Mouse (Mus musculus) thymus, adult 2 months (tissue): ENCODE results near the gene 4933406M09Rik. TPM values are rescaled to one million over a fixed set of nuclear protein-coding genes. Genes with fewer than 3 reads are reported as not detected.
A peak's percentile ranks its signal among the peaks of the same experiment; 100 is the strongest.

Experiments used
- DNase-seq: peaks from one replicate; pipeline ENCODE4 v3.0.0; 2021
- H3K27ac ChIP-seq: fragments of 200-500 bp; 2 replicates; pipeline ENCODE4 v1.5.1; 2012; ENCODE audit warnings: low read length, control low read depth; ENCODE audit not compliant: control insufficient read depth, insufficient read depth
- H3K27me3 ChIP-seq: fragments of 200-500 bp; 2 replicates; pipeline ENCODE4 v1.6.1; 2012; ENCODE audit warnings: mild to moderate bottlenecking, low read length, moderate library complexity, mixed read lengths; ENCODE audit not compliant: control insufficient read depth, insufficient read depth
- H3K36me3 ChIP-seq: fragments of 200-500 bp; 2 replicates; pipeline ENCODE4 v1.6.1; 2012; ENCODE audit warnings: mild to moderate bottlenecking, low read length, moderate library complexity; ENCODE audit not compliant: control insufficient read depth, insufficient read depth
- H3K4me1 ChIP-seq: fragments of 200-500 bp; replicated peaks from 2 replicates; pipeline ENCODE4 v1.6.1; 2012; ENCODE audit warnings: low read length; ENCODE audit not compliant: control insufficient read depth, insufficient read depth
- H3K4me3 ChIP-seq: fragments of 200-500 bp; 2 replicates; pipeline ENCODE4 v1.5.1; 2012; ENCODE audit warnings: mild to moderate bottlenecking, low read length, control low read depth, moderate library complexity; ENCODE audit not compliant: control insufficient read depth, insufficient read depth
- CTCF ChIP-seq: fragments of 200-500 bp; IDR thresholded peaks from 2 replicates; pipeline ENCODE4 v1.5.1; 2012; ENCODE audit warnings: mild to moderate bottlenecking, control low read depth, low read length, moderate library complexity, borderline replicate concordance; ENCODE audit not compliant: control insufficient read depth, poor library complexity, insufficient read depth; ENCODE audit errors: extremely low read depth
- POLR2A ChIP-seq: fragments of 200-500 bp; IDR thresholded peaks from 2 replicates; pipeline ENCODE4 v1.6.1; 2012; ENCODE audit warnings: mild to moderate bottlenecking, low read length, control low read depth, moderate library complexity; ENCODE audit not compliant: control insufficient read depth, poor library complexity, insufficient read depth; ENCODE audit errors: extremely low read depth
- WGBS: fragments of 180-500 bp; shearing (Covaris S2); methylation state at CpG from one replicate; pipeline ENCODE4 v1.1.7; 2018; 5-methylcytosine and 5-hydroxymethylcytosine counted together
- polyA plus RNA-seq: library from polyadenylated mRNA; depleted of rRNA; stranded (reverse); fragments of >200 nt; gene quantifications from 2 replicates; pipeline ENCODE4 v1.2.3, GENCODE M21; 2012

Gene 4933406M09Rik
- polyA plus RNA-seq, 1 experiment, result not detected

DNA sequence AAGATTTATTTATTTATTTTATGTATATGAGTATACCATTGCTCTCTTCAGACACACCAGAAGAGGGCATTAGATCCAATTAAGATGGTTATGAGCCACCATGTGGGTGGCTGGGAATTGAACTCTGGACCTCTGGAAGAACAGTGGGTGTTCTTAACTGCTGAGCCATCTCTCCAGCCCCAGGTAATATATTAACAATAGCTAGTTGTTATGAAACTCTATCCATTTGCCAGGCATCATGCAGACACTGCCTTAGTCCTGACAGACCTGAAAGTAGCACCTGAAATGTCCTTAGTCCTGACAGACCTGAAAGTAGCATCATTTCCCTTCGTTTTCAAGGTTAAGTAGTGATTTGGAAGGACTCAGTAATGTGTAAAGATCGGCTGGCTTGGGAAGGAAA, 28.3 kb downstream of the 4933406M09Rik start:
- Histone ChIP-seq H3K36me3 (no peaks in the 10 kb centered on the region), H3K4me1 (peaks cover 9% of the 10 kb centered on the region), H3K27me3 (no peaks in the 10 kb centered on the region), H3K27ac (no peak overlapping the region), H3K4me3 (no peak overlapping the region)
- TF ChIP-seq CTCF (no peak), POLR2A (no peak)
- DNase-seq, result no peak
- 81% methylated on average over 2 of the region's 2 CpGs for WGBS

DNA sequence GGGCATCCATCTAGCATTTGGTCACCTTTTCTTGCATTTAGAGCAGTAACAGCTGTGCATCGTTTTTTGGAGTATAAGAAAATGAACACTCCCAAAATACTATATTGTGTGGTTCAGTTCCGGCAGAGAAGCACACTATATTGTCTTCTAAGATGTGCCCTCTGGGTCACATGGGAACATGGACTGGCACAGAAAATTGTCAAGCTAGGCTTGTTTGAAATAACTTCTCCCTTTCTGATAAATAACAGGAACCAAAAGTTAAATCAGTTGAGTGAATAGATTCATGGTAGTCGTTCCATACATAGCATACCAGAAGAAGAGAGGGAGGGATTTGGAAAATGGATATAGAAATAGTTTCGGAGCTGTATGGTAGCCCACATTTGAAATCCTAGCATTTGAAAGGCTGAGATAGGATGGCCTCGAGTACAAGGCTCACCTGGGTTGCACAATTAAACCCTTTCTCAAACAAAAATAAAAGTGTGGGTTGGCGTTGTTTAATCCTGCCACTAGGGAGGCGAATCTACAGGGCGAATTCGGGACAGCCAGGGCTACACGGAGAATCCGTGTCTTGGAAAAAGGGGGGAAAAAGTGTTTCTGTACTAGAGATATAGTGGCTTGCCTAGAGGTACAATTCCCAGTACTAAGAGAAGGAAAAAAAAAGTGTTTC, 28.9 kb downstream of the 4933406M09Rik start:
- TF ChIP-seq CTCF, result no peak
- Histone ChIP-seq H3K27me3 (no peaks in the 10 kb centered on the region), H3K36me3 (no peaks in the 10 kb centered on the region), H3K4me1 (peaks cover 9% of the 10 kb centered on the region), H3K4me3 (peak overlapping the region; percentile 16), H3K27ac (no peak overlapping the region)
- DNase-seq, result no peak
- 17% methylated on average over 11 of the region's 11 CpGs for WGBS

GRCm38 (mm10) chr1:134415168-134415831, 29.6 kb downstream of the 4933406M09Rik start, which contains the start of gene Adipor1:
Adipor1 (plus strand) TSS chr1:134415378.
- peak; percentile 96 for DNase-seq
- peaks cover 9% of the 10 kb centered on the region for H3K4me1 ChIP-seq
- WGBS, result under 1% methylated on average over 70 of the region's 77 CpGs

DNA sequence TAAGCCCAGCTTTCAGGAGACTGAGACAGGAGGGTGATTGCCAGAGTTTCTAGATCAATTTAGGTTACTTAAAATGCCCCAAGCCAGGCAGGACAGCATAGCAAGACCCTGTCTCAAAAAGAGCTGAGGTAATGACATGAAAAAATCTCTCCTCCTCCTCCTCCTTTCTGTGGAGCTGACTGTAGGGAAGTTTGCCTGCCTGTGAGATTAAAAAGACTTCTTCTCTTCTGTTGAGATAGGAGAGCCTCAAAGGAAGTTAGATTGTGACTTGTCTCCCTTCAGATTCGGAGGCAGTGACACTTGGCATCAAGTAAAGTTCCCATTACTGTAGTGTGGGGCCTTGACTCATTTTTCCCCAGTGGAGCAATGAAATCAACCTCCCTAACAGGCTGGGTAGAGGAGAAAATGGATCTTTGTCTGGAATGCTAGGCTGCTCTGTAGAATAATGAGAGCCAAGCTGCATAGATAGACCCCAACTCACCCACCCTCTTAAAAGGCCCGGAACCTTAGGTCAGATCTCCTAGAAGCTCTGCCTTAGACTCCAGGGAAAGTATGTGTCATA, 32.8 kb downstream of the 4933406M09Rik start:
- Histone ChIP-seq H3K27me3 (no peaks in the 10 kb centered on the region), H3K27ac (no peak overlapping the region), H3K4me3 (no peak overlapping the region), H3K4me1 (peaks cover 9% of the 10 kb centered on the region), H3K36me3 (peaks cover 5% of the 10 kb centered on the region; the same call in 1 of the 2 replicates)
- 77% methylated on average over 2 of the region's 2 CpGs for WGBS
- TF ChIP-seq POLR2A (no peak), CTCF (no peak)
- no peak for DNase-seq

More at GRCm38 (mm10) chr1:134415168-134415831, 29.6 kb downstream of the 4933406M09Rik start, which contains the start of gene Adipor1:
- no peaks in the 10 kb centered on the region for H3K36me3 ChIP-seq
- TF ChIP-seq POLR2A, result peak; percentile 65
- peak; percentile 12; the same call in 1 of the 2 replicates for TF ChIP-seq CTCF
- H3K27me3 ChIP-seq, result no peaks in the 10 kb centered on the region
- H3K4me3 ChIP-seq, result peak within 1 kb of the TSS; percentile 61
- no peak within 1 kb of the TSS for H3K27ac ChIP-seq

- WGBS, result 15% methylated on average over 1 of the region's 1 CpGs
- no peaks in the 10 kb centered on the region for H3K27me3 ChIP-seq
- no peak overlapping the region for H3K4me3 ChIP-seq
- peaks cover 12% of the 10 kb centered on the region for H3K36me3 ChIP-seq
- H3K4me1 ChIP-seq, result peaks cover 9% of the 10 kb centered on the region
- TF ChIP-seq POLR2A (no peak), CTCF (no peak)
- H3K27ac ChIP-seq, result no peak overlapping the region
- no peak for DNase-seq
Measured at GRCm38 (mm10) chr1:134419176-134419575, 33.4 kb downstream of the 4933406M09Rik start.

DNA sequence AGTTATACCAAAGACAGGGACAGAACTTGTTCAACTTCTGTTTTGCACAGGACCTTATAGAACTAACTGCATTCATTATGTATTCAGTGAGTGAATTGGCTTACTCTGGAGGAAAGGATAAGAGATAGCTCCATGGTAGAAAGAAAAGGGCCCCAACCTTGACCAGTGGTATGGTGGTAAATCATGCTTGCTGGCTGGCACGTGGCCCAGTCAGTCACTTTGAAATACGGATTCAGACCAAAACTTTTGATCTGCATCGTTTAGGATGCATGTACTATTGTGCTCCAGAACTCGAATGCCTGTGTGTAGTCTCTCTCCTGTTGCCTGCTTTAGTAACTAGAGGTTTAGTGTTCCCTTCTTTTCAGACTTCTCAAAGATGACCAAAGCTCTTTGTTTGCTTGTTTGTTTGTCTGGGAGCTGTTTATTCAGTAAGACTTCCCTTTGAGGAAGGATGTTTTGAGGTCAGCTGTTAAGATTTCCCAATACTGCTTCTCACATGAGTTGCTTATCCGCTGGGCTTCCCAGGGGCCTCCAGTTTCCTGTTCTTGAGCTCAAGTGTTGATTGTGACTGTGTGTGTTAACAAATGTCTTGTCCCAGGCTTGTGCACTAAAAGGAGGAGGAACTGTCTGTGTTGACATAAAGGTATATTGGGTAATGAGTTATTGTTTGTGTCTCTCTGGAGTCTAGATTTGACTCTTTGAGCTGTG, 34.2 kb downstream of the 4933406M09Rik start:
- WGBS, result 51% methylated on average over 5 of the region's 5 CpGs
- no peaks in the 10 kb centered on the region for H3K27me3 ChIP-seq
- H3K4me3 ChIP-seq, result no peak overlapping the region
- no peak for TF ChIP-seq CTCF
- TF ChIP-seq POLR2A, result no peak
- no peak for DNase-seq
- no peak overlapping the region for H3K27ac ChIP-seq
- H3K36me3 ChIP-seq, result peaks cover 20% of the 10 kb centered on the region
- peaks cover 7% of the 10 kb centered on the region for H3K4me1 ChIP-seq
